Mouse (Mus musculus) CD4-positive, CD25-positive, alpha-beta regulatory T cell, adult 2 months (primary cell): ENCODE measurements around the gene Olfr103.

ENCODE experiments used
- DNase-seq: peaks from one replicate; pipeline ENCODE4 v3.0.0-alpha.2; 2012; ENCODE audit warnings: low read depth, low spot score

The Olfr103 gene

GRCm38 (mm10) chr17:37339598-37339997 is at the start of gene Olfr103:
Olfr103 (minus strand) TSS chr17:37339698.
- no peak for DNase-seq

DNA sequence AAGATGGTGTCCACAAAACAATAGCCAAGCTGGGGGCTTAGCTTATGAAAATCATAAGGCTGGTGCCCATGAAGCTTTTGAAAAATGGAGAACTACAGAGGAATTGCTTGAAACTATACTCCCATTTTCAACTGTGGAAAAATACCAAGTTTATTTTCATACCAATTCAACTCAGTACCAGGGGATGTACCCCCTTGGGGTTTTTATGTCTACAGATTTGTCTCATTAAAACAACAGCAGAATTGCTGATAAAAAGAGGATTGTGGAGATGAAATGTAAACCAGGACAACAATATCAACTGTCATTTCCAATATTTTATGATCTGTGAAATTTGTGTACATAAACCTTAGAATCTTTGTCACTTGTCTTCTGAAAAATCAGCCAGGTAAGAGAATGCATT is 39.2 kb upstream of the Olfr103 start, which contains the start of gene Olfr105-ps:
Gene Olfr105-ps, plus strand, starts transcription at position 301 of the 400 bp plus-strand sequence.
- no peak for DNase-seq

DNA sequence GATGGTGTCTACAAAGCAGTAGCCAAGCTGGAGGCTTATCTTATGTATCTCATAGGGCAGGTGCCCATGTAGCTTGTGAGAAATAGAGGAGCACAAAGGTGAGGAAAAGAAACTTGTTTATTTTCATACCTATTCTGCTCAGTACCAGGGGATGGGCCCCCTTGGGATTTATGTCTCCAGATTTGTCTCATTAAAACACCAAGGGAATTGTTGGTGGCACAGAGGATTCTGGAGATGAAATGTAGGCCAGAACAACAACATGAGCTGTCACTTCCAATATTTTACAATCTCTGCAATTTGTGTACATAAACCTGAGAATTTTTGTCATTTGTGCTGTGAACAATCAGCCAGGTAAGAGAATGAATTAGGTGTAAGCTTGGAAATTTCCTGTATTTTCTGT is 19.8 kb upstream of the Olfr103 start, which contains the start of gene Olfr104-ps:
Gene Olfr104-ps, plus strand, starts transcription at position 301 of the 400 bp plus-strand sequence.
- DNase-seq, result no peak

DNA sequence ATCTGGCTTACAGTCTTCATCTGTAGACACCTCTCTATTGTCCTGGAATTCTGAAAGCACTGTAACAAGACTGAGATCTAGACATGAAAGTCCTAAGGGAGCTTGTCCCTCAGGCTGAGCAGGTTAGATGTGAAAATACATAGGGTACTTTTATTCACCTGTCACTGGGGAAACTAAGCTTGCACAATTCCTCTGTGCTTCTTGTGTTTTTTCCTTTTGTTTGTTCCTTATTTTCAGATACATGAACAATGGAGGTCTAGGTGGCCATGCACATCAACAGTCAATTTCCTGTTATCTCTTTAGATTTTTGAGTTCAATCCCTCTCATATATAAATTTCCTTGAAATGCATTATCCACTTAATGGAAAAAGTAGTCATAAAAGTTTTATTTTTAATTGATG is 22.5 kb downstream of the Olfr103 start, which contains the start of gene Olfr102:
Gene Olfr102, minus strand, starts transcription at position 101 of the 400 bp plus-strand sequence.
- DNase-seq, result no peak

DNA sequence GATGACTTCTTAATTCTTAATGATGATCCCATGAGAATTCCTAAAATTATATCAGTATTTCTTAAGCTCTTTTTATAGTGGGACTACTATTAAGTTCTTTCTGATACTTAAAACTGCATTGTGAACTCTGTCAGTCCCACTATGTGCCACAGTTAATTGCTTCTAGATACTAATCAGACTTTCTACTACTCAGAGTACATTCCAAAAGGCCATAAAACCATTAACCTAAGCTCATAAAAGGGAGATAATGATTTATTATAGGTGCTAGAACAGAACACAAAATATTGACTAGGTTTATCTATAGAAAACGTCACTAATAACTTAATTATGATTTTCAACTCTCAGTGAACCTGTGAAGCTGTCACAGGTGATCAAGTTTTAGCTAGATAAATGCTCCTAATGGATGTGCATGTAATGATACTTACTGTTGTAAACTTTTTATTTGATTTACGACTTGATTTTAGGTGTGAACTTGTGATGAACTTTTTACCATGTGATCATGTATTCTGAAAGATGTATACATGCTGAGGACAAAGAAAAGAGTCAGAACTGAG is 29.3 kb downstream of the Olfr103 start:
- DNase-seq, result no peak

DNA sequence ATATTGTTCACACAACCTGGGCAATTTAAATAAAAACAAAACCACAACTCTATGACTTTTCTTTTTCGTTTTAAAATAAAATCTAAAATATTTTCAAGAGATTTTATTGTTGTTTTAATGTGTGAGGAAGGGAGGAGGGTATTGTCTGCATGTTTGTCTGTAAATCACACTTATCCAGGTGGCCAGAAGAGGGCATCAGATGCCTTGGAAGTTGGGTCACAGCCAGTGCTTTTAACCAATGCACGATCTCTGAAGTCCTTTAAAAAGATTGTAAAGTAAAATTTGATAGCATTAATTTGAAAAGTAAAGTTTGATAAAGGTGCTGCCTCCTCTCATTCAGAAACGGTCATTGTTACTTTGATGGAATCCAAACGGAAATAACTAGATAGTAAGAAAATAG is 31.0 kb downstream of the Olfr103 start:
- DNase-seq, result no peak

GRCm38 (mm10) chr17:37304213-37304612 is 35.3 kb downstream of the Olfr103 start, which contains the start of gene Olfr101:
Olfr101 (minus strand) TSS chr17:37304313.
- DNase-seq, result no peak
